Mouse (Mus musculus) heart, adult 2 months (tissue): Measurements from ENCODE around the gene Izumo2.

Experiments
- CTCF ChIP-seq: fragments of 200-600 bp; IDR thresholded peaks from 2 replicates; pipeline ENCODE4 v1.8.1; 2022; ENCODE audit warnings: antibody characterized with exemption, mild to moderate bottlenecking, moderate library complexity
- EP300 ChIP-seq: fragments of 200-500 bp; IDR thresholded peaks from 2 replicates; pipeline ENCODE4 v1.6.1; 2011; ENCODE audit warnings: low read depth, low read length, control low read depth; ENCODE audit not compliant: insufficient read depth
- POLR2A ChIP-seq: fragments of 200-500 bp; IDR thresholded peaks from 2 replicates; pipeline ENCODE4 v1.6.1; 2011; ENCODE audit warnings: mild to moderate bottlenecking, low read depth, low read length, control low read depth; ENCODE audit not compliant: insufficient read depth

- TF ChIP-seq CTCF = no peak
- TF ChIP-seq EP300 = no peak
- TF ChIP-seq POLR2A = no peak
Observed at GRCm38 (mm10) chr7:44695223-44695622, 13.3 kb upstream of the Izumo2 start.
